Mouse (Mus musculus): ENCODE data around the gene Zfp428. TPM values are rescaled to one million over a fixed set of nuclear protein-coding genes. Genes with fewer than 3 reads are reported as not detected.

Zfp428 gene
- polyA plus RNA-seq, 2 experiments, result 29.6 to 67.8 TPM

- no peak overlapping the region for H3K27ac ChIP-seq (replicated peaks; ENCODE audit: low read depth, low read length)
- peaks cover 40% of the 10 kb centered on the region for H3K36me3 ChIP-seq (ENCODE audit: control insufficient read depth, insufficient read depth, low read length)
- no peaks in the 10 kb centered on the region for H3K9me3 ChIP-seq (ENCODE audit: control insufficient read depth, low read length)
- ATAC-seq (ENCODE audit: low FRiP score, low read depth), result no peak
- TF ChIP-seq POLR2A (IDR thresholded peaks at IDR 0.05; ENCODE audit: borderline replicate concordance, extremely low read depth, insufficient read depth, insufficient read length), result no peak
- DNase-seq (ENCODE audit: low spot score), result no peak
- H3K4me1 ChIP-seq (ENCODE audit: control insufficient read depth, insufficient read depth, low read length), result peaks cover 25% of the 10 kb centered on the region
- no peak overlapping the region for H3K9ac ChIP-seq (ENCODE audit: low read depth, low read length, severe bottlenecking)
- H3K4me3 ChIP-seq (replicated peaks; ENCODE audit: low read length), result no peak overlapping the region
- no peaks in the 10 kb centered on the region for H3K27me3 ChIP-seq (ENCODE audit: control insufficient read depth, insufficient read depth, low read length)
- 0 out of 2 replicates have a peak overlapping the region, but pooled peaks have one; percentile 3 for H3K4me2 ChIP-seq (replicated peaks; ENCODE audit: low read depth, low read length, severe bottlenecking)
- WGBS, result 28% methylated on average over 16 of the region's 19 CpGs
These were observed 27.5 kb downstream of the Zfp428 start for GRCm38 (mm10) chr7:24534301-24534700.

- Histone ChIP-seq H3K4me3 (replicated peaks; ENCODE audit: low read length) (no peak overlapping the region), H3K9me3 (ENCODE audit: control insufficient read depth, low read length) (no peaks in the 10 kb centered on the region), H3K9ac (ENCODE audit: low read depth, low read length, severe bottlenecking) (no peak overlapping the region), H3K27ac (replicated peaks; ENCODE audit: low read depth, low read length) (no peak overlapping the region), H3K4me1 (ENCODE audit: control insufficient read depth, insufficient read depth, low read length) (peaks cover 15% of the 10 kb centered on the region), H3K36me3 (ENCODE audit: control insufficient read depth, insufficient read depth, low read length) (peaks cover 40% of the 10 kb centered on the region), H3K4me2 (replicated peaks; ENCODE audit: low read depth, low read length, severe bottlenecking) (no peak overlapping the region), H3K27me3 (ENCODE audit: control insufficient read depth, insufficient read depth, low read length) (no peaks in the 10 kb centered on the region)
- ATAC-seq (ENCODE audit: low FRiP score, low read depth) (no peak), DNase-seq (ENCODE audit: low spot score) (no peak)
- WGBS, result 73% methylated on average over 4 of the region's 4 CpGs
- TF ChIP-seq POLR2A (IDR thresholded peaks at IDR 0.05; ENCODE audit: borderline replicate concordance, extremely low read depth, insufficient read depth, insufficient read length), result no peak
These were observed 30.3 kb downstream of the Zfp428 start for GRCm38 (mm10) chr7:24537081-24537480.

- peaks cover 36% of the 10 kb centered on the region for H3K36me3 ChIP-seq (ENCODE audit: control insufficient read depth, insufficient read depth, low read length)
- 79% methylated on average over 5 of the region's 5 CpGs for WGBS
- DNase-seq (ENCODE audit: low spot score) (no peak), ATAC-seq (ENCODE audit: low FRiP score, low read depth) (no peak)
- no peaks in the 10 kb centered on the region for H3K27me3 ChIP-seq (ENCODE audit: control insufficient read depth, insufficient read depth, low read length)
- H3K4me3 ChIP-seq (replicated peaks; ENCODE audit: low read length), result no peak overlapping the region
- H3K9me3 ChIP-seq (ENCODE audit: control insufficient read depth, low read length), result no peaks in the 10 kb centered on the region
- peaks cover 11% of the 10 kb centered on the region for H3K4me1 ChIP-seq (ENCODE audit: control insufficient read depth, insufficient read depth, low read length)
- H3K4me2 ChIP-seq (replicated peaks; ENCODE audit: low read depth, low read length, severe bottlenecking), result no peak overlapping the region
- TF ChIP-seq POLR2A (IDR thresholded peaks at IDR 0.05; ENCODE audit: borderline replicate concordance, extremely low read depth, insufficient read depth, insufficient read length), result no peak
- H3K27ac ChIP-seq (replicated peaks; ENCODE audit: low read depth, low read length), result no peak overlapping the region
- no peak overlapping the region for H3K9ac ChIP-seq (ENCODE audit: low read depth, low read length, severe bottlenecking)
These were observed 30.8 kb downstream of the Zfp428 start for GRCm38 (mm10) chr7:24537591-24537990.

- DNase-seq (ENCODE audit: low spot score) (no peak), ATAC-seq (ENCODE audit: low FRiP score, low read depth) (no peak)
- Histone ChIP-seq H3K9me3 (ENCODE audit: control insufficient read depth, low read length) (no peaks in the 10 kb centered on the region), H3K4me3 (replicated peaks; ENCODE audit: low read length) (no peak overlapping the region), H3K9ac (ENCODE audit: low read depth, low read length, severe bottlenecking) (no peak overlapping the region), H3K4me1 (ENCODE audit: control insufficient read depth, insufficient read depth, low read length) (peaks cover 10% of the 10 kb centered on the region), H3K4me2 (replicated peaks; ENCODE audit: low read depth, low read length, severe bottlenecking) (no peak overlapping the region), H3K27ac (replicated peaks; ENCODE audit: low read depth, low read length) (no peak overlapping the region), H3K36me3 (ENCODE audit: control insufficient read depth, insufficient read depth, low read length) (peaks cover 32% of the 10 kb centered on the region), H3K27me3 (ENCODE audit: control insufficient read depth, insufficient read depth, low read length) (no peaks in the 10 kb centered on the region)
- WGBS, result 51% methylated on average over 5 of the region's 5 CpGs
- no peak for TF ChIP-seq POLR2A (IDR thresholded peaks at IDR 0.05; ENCODE audit: borderline replicate concordance, extremely low read depth, insufficient read depth, insufficient read length)
These were observed 31.3 kb downstream of the Zfp428 start for GRCm38 (mm10) chr7:24538154-24538553.

GRCm38 (mm10) chr7:24538701-24539100 is 31.9 kb downstream of the Zfp428 start:
- peaks cover 5% of the 10 kb centered on the region for H3K4me1 ChIP-seq (ENCODE audit: control insufficient read depth, insufficient read depth, low read length)
- DNase-seq (ENCODE audit: low spot score) (no peak), ATAC-seq (ENCODE audit: low FRiP score, low read depth) (no peak)
- H3K36me3 ChIP-seq (ENCODE audit: control insufficient read depth, insufficient read depth, low read length), result peaks cover 27% of the 10 kb centered on the region
- no peak overlapping the region for H3K4me2 ChIP-seq (replicated peaks; ENCODE audit: low read depth, low read length, severe bottlenecking)
- TF ChIP-seq POLR2A (IDR thresholded peaks at IDR 0.05; ENCODE audit: borderline replicate concordance, extremely low read depth, insufficient read depth, insufficient read length), result no peak
- no peak overlapping the region for H3K9ac ChIP-seq (ENCODE audit: low read depth, low read length, severe bottlenecking)
- no peaks in the 10 kb centered on the region for H3K27me3 ChIP-seq (ENCODE audit: control insufficient read depth, insufficient read depth, low read length)
- no peaks in the 10 kb centered on the region for H3K9me3 ChIP-seq (ENCODE audit: control insufficient read depth, low read length)
- H3K4me3 ChIP-seq (replicated peaks; ENCODE audit: low read length), result no peak overlapping the region
- WGBS, result 79% methylated on average over 5 of the region's 5 CpGs
- H3K27ac ChIP-seq (replicated peaks; ENCODE audit: low read depth, low read length), result no peak overlapping the region

- DNase-seq (ENCODE audit: low spot score), result no peak
- WGBS, result 93% methylated on average over 4 of the region's 4 CpGs
- Histone ChIP-seq H3K4me2 (replicated peaks; ENCODE audit: low read depth, low read length, severe bottlenecking) (no peak overlapping the region), H3K4me3 (replicated peaks; ENCODE audit: low read length) (no peak overlapping the region), H3K36me3 (ENCODE audit: control insufficient read depth, insufficient read depth, low read length) (peaks cover 17% of the 10 kb centered on the region), H3K27ac (replicated peaks; ENCODE audit: low read depth, low read length) (no peak overlapping the region), H3K9me3 (ENCODE audit: control insufficient read depth, low read length) (no peaks in the 10 kb centered on the region), H3K9ac (ENCODE audit: low read depth, low read length, severe bottlenecking) (no peak overlapping the region), H3K4me1 (ENCODE audit: control insufficient read depth, insufficient read depth, low read length) (no peaks in the 10 kb centered on the region), H3K27me3 (ENCODE audit: control insufficient read depth, insufficient read depth, low read length) (no peaks in the 10 kb centered on the region)
- no peak for ATAC-seq (ENCODE audit: low FRiP score, low read depth)
- TF ChIP-seq POLR2A (IDR thresholded peaks at IDR 0.05; ENCODE audit: borderline replicate concordance, extremely low read depth, insufficient read depth, insufficient read length), result no peak
These were observed 32.9 kb downstream of the Zfp428 start for GRCm38 (mm10) chr7:24539686-24540085.

All from limb, embryonic 14.5 days (tissue).